Mouse (Mus musculus) kidney, postnatal 0 days (tissue): ENCODE measurements around the gene Gjc1. TPM values are rescaled to one million over a fixed set of nuclear protein-coding genes. Genes with fewer than 3 reads are reported as not detected.

Experiments
- ATAC-seq: fragments of 200-750 bp; cut with Nextera tagmentation; replicated peaks from 2 replicates; pipeline ENCODE4 v1.8.0; 2017; ENCODE audit warnings: low read depth, moderate number of reproducible peaks, moderate TSS enrichment, moderate library complexity; ENCODE audit not compliant: low FRiP score
- DNase-seq: peaks from one replicate; pipeline ENCODE4 v3.0.0-alpha.2; 2016; ENCODE audit warnings: low spot score
- H3K27ac ChIP-seq: fragments of 300-500 bp; sonication (generic); 2 replicates; pipeline ENCODE4 v1.5.1; 2014; ENCODE audit warnings: mild to moderate bottlenecking
- H3K27me3 ChIP-seq: fragments of 300-500 bp; sonication (generic); 2 replicates; pipeline ENCODE4 v1.6.1; 2014; ENCODE audit warnings: low read length, mixed read lengths; ENCODE audit not compliant: insufficient read depth
- H3K36me3 ChIP-seq: fragments of 300-500 bp; sonication (generic); 2 replicates; pipeline ENCODE4 v1.6.1; 2014; ENCODE audit warnings: low read length, mixed read lengths; ENCODE audit not compliant: insufficient read depth
- H3K4me1 ChIP-seq: fragments of 300-500 bp; sonication (generic); replicated peaks from 2 replicates; pipeline ENCODE4 v1.6.1; 2014; ENCODE audit warnings: antibody characterized with exemption, low read length, mixed read lengths; ENCODE audit not compliant: insufficient read depth
- H3K4me2 ChIP-seq: fragments of 300-500 bp; sonication (generic); 2 replicates; pipeline ENCODE4 v1.6.1; 2014; ENCODE audit warnings: mild to moderate bottlenecking, low read length, moderate library complexity, mixed read lengths
- H3K4me3 ChIP-seq: fragments of 300-500 bp; sonication (generic); replicated peaks from 2 replicates; pipeline ENCODE4 v1.5.1; 2014; ENCODE audit warnings: low read depth, low read length
- H3K9ac ChIP-seq: fragments of 300-500 bp; sonication (generic); 2 replicates; pipeline ENCODE4 v1.6.1; 2014; ENCODE audit warnings: low read depth, low read length
- H3K9me3 ChIP-seq: fragments of 300-500 bp; sonication (generic); replicated peaks from 2 replicates; pipeline ENCODE4 v1.6.1; 2016; ENCODE audit warnings: low read length, inconsistent platforms, mixed read lengths
- CTCF ChIP-seq: IDR thresholded peaks from 2 replicates; pipeline ENCODE4 v1.5.1; 2016; ENCODE audit warnings: antibody characterized with exemption, low read depth, mild to moderate bottlenecking, moderate library complexity
- WGBS: fragments of 180-500 bp; shearing (Covaris S2); extraction: QIAGEN DNeasy Blood & Tissue Kit; methylation state at CpG from one replicate; pipeline ENCODE4 v1.1.7; 2014; 5-methylcytosine and 5-hydroxymethylcytosine counted together
- polyA plus RNA-seq: library from polyadenylated mRNA; unstranded; fragments of >200 nt; fragmentation: Nextera tagmentation; extraction: Ambion mirVana; gene quantifications from 2 replicates; pipeline ENCODE4 v1.2.1, GENCODE M21; 2015

Gene Gjc1
- polyA plus RNA-seq, 1 experiment from 2014 or later = 44.2 TPM

GRCm38 (mm10) chr11:102778165-102778564 is 41.3 kb downstream of the Gjc1 start:
- Histone ChIP-seq H3K36me3 (no peaks in the 10 kb centered on the region), H3K9ac (peak overlapping the region; percentile 41; the same call in 1 of the 2 replicates), H3K4me2 (peak overlapping the region; percentile 52), H3K4me1 (peaks cover 11% of the 10 kb centered on the region; the same call in 1 of the 2 replicates), H3K9me3 (no peaks in the 10 kb centered on the region), H3K27ac (no peak overlapping the region), H3K4me3 (no peak overlapping the region), H3K27me3 (no peaks in the 10 kb centered on the region)
- DNase-seq (peak; percentile 30), ATAC-seq (no peak)
- no peak for TF ChIP-seq CTCF
- 27% methylated on average over 14 of the region's 14 CpGs for WGBS

GRCm38 (mm10) chr11:102777598-102777997 is 41.9 kb downstream of the Gjc1 start:
- peak; percentile 93 for DNase-seq
- peak; percentile 12; the same call in 1 of the 2 replicates for ATAC-seq
- H3K4me2 ChIP-seq = peak overlapping the region; percentile 52
- no peaks in the 10 kb centered on the region for H3K27me3 ChIP-seq
- peak overlapping the region; percentile 15; the same call in 1 of the 2 replicates for H3K4me3 ChIP-seq
- WGBS = 17% methylated on average over 21 of the region's 21 CpGs
- peak overlapping the region; percentile 41; the same call in 1 of the 2 replicates for H3K9ac ChIP-seq
- H3K36me3 ChIP-seq = no peaks in the 10 kb centered on the region
- no peak overlapping the region for H3K27ac ChIP-seq
- H3K9me3 ChIP-seq = no peaks in the 10 kb centered on the region
- peak; percentile 92 for TF ChIP-seq CTCF
- H3K4me1 ChIP-seq = peaks cover 11% of the 10 kb centered on the region; the same call in 1 of the 2 replicates

DNA sequence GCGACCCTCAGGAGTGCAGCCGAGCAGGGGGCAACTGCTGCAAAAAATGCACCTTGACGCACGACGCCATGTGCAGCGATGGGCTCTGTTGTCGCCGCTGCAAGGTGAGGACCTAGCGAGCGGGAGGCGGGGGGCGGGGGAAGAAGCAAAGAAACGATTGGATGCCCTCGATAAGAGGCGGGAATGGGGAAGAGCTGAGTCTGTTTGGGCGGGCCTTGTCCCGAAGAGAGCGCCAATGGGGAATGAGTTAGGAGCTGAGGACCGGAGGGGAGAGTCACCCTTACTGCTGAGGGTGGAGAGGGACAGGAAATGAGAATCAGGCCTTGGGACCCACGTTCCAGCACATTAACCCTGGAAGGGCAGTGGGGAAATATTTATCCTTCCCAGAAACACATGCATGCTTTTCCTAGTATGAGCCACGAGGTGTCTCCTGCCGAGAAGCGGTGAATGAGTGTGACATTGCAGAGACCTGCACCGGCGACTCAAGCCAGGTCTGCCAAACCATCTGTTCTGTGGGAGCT is 44.8 kb downstream of the Gjc1 start:
- H3K36me3 ChIP-seq = no peaks in the 10 kb centered on the region
- H3K4me3 ChIP-seq = peak overlapping the region; percentile 49
- TF ChIP-seq CTCF = peak; percentile 71
- peak overlapping the region; percentile 94 for H3K4me2 ChIP-seq
- H3K4me1 ChIP-seq = peaks cover 16% of the 10 kb centered on the region; the same call in 1 of the 2 replicates
- H3K9me3 ChIP-seq = no peaks in the 10 kb centered on the region
- DNase-seq (peak; percentile 99), ATAC-seq (peak; percentile 85)
- peak overlapping the region; percentile 87 for H3K27ac ChIP-seq
- WGBS = 1% methylated on average over 25 of the region's 25 CpGs
- peak overlapping the region; percentile 69 for H3K9ac ChIP-seq
- no peaks in the 10 kb centered on the region for H3K27me3 ChIP-seq

DNA sequence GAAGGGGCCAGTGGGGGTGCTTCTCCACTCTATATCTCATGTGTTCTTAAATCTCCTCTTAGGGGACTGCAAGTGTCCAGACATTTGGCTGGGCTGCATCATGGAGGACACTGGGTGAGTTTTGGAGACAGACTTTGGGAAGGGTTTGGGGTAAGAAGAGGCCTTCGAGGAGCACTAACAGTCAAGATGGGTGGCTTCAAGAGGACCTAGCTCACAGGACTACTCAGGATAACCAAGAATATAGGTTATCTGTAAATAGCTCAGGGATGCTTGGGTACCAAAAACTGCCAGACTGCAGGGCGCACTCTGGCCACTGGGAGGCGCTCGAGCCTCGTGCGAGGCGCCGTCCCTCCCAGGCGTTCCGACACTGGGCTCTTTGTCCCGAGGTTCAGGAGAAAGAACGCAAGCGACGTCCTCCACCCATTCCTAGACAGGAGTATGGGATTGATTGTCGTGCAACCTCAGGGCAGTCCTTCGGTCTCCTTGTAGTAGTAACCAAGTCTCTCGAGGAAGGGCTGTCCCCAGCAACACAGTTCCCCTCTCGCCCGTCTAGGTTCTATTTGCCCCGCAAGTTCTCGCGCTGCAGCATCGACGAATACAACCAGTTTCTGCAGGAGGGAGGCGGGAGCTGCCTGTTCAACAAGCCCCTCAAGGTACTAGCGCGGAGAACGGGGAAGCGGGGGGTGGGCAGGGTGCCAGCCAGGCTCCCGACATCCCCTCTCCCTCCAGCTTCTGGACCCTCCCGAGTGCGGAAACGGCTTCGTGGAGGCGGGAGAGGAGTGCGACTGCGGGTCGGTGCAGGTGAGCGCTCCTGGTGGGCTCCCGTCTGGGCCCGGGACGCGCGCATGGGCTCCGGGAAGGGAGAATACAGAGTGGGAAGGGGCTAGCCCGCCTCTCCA is 45.5 kb downstream of the Gjc1 start:
- H3K27ac ChIP-seq = peak overlapping the region; percentile 87
- TF ChIP-seq CTCF = peak; percentile 100
- H3K4me1 ChIP-seq = peaks cover 16% of the 10 kb centered on the region; the same call in 1 of the 2 replicates
- peak; percentile 89 for DNase-seq
- ATAC-seq = peak; percentile 12
- peak overlapping the region; percentile 94 for H3K4me2 ChIP-seq
- no peaks in the 10 kb centered on the region for H3K36me3 ChIP-seq
- under 1% methylated on average over 46 of the region's 46 CpGs for WGBS
- H3K9ac ChIP-seq = peak overlapping the region; percentile 69
- no peaks in the 10 kb centered on the region for H3K27me3 ChIP-seq
- no peaks in the 10 kb centered on the region for H3K9me3 ChIP-seq
- H3K4me3 ChIP-seq = peak overlapping the region; percentile 49

GRCm38 (mm10) chr11:102772771-102773700 is 46.5 kb downstream of the Gjc1 start:
- no peak overlapping the region for H3K4me2 ChIP-seq
- DNase-seq = no peak
- H3K4me1 ChIP-seq = peaks cover 11% of the 10 kb centered on the region; the same call in 1 of the 2 replicates
- H3K4me3 ChIP-seq = no peak overlapping the region
- no peak for ATAC-seq
- no peak overlapping the region for H3K27ac ChIP-seq
- WGBS = 68% methylated on average over 18 of the region's 18 CpGs
- H3K27me3 ChIP-seq = no peaks in the 10 kb centered on the region
- H3K9me3 ChIP-seq = no peaks in the 10 kb centered on the region
- TF ChIP-seq CTCF = no peak
- H3K36me3 ChIP-seq = no peaks in the 10 kb centered on the region
- H3K9ac ChIP-seq = no peak overlapping the region
